Mouse (Mus musculus) intestine, embryonic 16.5 days (tissue): ENCODE measurements around the gene Pcdh9. TPM values are rescaled to one million over a fixed set of nuclear protein-coding genes. Genes with fewer than 3 reads are reported as not detected.

Experiments
- ATAC-seq: fragments of 200-750 bp; cut with Nextera tagmentation; 2 replicates; pipeline ENCODE4 v1.8.0; 2017; ENCODE audit warnings: moderate TSS enrichment, moderate library complexity
- H3K27ac ChIP-seq: fragments of 300-500 bp; sonication (generic); 2 replicates; pipeline ENCODE4 v1.5.1; 2014; ENCODE audit warnings: mild to moderate bottlenecking, low read length
- H3K27me3 ChIP-seq: fragments of 300-500 bp; sonication (generic); replicated peaks from 2 replicates; pipeline ENCODE4 v1.6.1; 2014; ENCODE audit warnings: low read length, control low read depth, mixed read lengths; ENCODE audit not compliant: control insufficient read depth, insufficient read depth
- H3K36me3 ChIP-seq: fragments of 300-500 bp; sonication (generic); 2 replicates; pipeline ENCODE4 v1.6.1; 2014; ENCODE audit warnings: low read length, control low read depth; ENCODE audit not compliant: control insufficient read depth, insufficient read depth
- H3K4me1 ChIP-seq: fragments of 300-500 bp; sonication (generic); 2 replicates; pipeline ENCODE4 v1.6.1; 2014; ENCODE audit warnings: low read length, control low read depth, mixed read lengths; ENCODE audit not compliant: control insufficient read depth, insufficient read depth
- H3K4me2 ChIP-seq: fragments of 300-500 bp; sonication (generic); 2 replicates; pipeline ENCODE4 v1.6.1; 2014; ENCODE audit warnings: low read depth, low read length, control low read depth
- H3K4me3 ChIP-seq: fragments of 300-500 bp; sonication (generic); 2 replicates; pipeline ENCODE4 v1.5.1; 2014; ENCODE audit warnings: mild to moderate bottlenecking, low read length
- H3K9ac ChIP-seq: fragments of 300-500 bp; sonication (generic); 2 replicates; pipeline ENCODE4 v1.6.1; 2014; ENCODE audit warnings: low read depth, low read length
- H3K9me3 ChIP-seq: fragments of 300-500 bp; sonication (generic); 2 replicates; pipeline ENCODE4 v1.6.1; 2016; ENCODE audit warnings: low read length, control low read depth; ENCODE audit not compliant: control insufficient read depth
- WGBS: fragments of 180-500 bp; shearing (Covaris S2); extraction: QIAGEN DNeasy Blood & Tissue Kit; methylation state at CpG from one replicate; pipeline ENCODE4 v1.1.7; 2014; 5-methylcytosine and 5-hydroxymethylcytosine counted together
- polyA plus RNA-seq: library from polyadenylated mRNA; unstranded; fragments of >200 nt; fragmentation: Nextera tagmentation; extraction: Ambion mirVana; gene quantifications from 2 replicates; pipeline ENCODE4 v1.2.1, GENCODE M21; 2015

Pcdh9 gene
- polyA plus RNA-seq, 1 experiment from 2014 or later: 14.6 TPM

DNA sequence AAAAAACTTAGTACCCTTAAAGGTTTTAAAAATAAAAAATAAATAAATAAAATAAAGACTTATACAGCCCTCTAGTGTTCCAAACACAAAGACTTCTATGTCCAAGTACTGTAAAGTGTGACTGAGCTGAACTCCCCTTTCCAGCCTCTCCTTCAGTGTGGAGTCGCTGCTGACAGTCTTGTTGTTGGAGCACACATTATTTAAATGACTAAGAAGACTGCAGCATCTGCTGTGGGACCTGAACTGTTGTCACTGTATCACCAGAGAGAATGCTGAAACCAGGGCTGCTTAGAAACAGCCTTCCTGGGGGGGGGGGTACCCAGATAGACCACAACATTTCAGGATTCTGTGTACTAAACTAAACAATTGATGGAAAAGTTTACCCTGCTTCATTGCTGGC is 509.7 kb downstream of the Pcdh9 start:
- Histone ChIP-seq H3K27ac (no peak overlapping the region), H3K4me3 (no peak overlapping the region), H3K27me3 (no peaks in the 10 kb centered on the region), H3K4me2 (no peak overlapping the region), H3K9ac (no peak overlapping the region), H3K36me3 (no peaks in the 10 kb centered on the region), H3K9me3 (no peaks in the 10 kb centered on the region), H3K4me1 (no peaks in the 10 kb centered on the region)
- ATAC-seq: no peak
- WGBS: 57% methylated on average over 1 of the region's 1 CpGs

DNA sequence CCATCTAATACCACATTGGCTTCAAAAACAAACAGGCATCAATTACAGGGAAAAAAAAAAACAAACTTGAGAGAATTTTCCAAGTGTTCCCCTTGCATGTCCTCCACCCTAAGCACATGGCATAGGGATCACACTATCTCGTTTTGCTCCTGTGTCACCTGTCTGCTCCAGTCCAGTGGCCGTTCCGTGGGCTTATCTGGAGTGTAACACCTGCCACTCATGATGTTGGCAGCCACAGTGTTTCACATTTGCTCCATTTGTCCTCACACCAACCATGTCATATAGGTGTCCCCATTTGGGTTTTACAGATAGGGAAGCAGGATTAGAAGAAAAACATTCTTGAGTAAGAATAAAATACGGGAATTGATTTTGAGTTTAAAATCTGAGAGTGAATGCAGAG is 514.3 kb downstream of the Pcdh9 start:
- H3K4me1 ChIP-seq: no peaks in the 10 kb centered on the region
- H3K4me3 ChIP-seq: no peak overlapping the region
- no peaks in the 10 kb centered on the region for H3K36me3 ChIP-seq
- H3K27ac ChIP-seq: no peak overlapping the region
- no peak overlapping the region for H3K9ac ChIP-seq
- H3K27me3 ChIP-seq: no peaks in the 10 kb centered on the region
- H3K4me2 ChIP-seq: no peak overlapping the region
- no peaks in the 10 kb centered on the region for H3K9me3 ChIP-seq
- 87% methylated on average over 4 of the region's 4 CpGs for WGBS
- ATAC-seq: no peak

DNA sequence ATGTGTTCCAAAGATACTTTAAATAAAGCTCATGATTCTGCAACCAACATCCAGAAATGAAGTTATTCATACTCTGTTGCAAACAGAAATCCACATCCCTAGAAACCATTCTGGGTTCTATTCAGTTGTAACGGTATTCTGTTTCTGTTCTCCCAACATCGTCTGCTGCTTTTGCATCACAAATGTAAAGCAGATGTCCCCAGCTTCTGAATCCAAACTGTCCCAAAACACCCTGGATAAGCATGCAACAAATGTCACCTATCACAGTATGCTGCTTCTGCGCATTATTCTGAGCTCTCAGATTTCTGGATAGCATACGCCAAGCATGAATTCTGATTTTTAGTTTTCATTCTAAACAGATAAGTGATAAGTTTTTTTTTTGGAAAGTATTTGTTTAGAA is 516.3 kb downstream of the Pcdh9 start:
- H3K36me3 ChIP-seq: no peaks in the 10 kb centered on the region
- 80% methylated on average over 4 of the region's 4 CpGs for WGBS
- no peak overlapping the region for H3K27ac ChIP-seq
- no peak overlapping the region for H3K4me3 ChIP-seq
- H3K4me2 ChIP-seq: no peak overlapping the region
- no peaks in the 10 kb centered on the region for H3K4me1 ChIP-seq
- no peak for ATAC-seq
- H3K9me3 ChIP-seq: no peaks in the 10 kb centered on the region
- no peak overlapping the region for H3K9ac ChIP-seq
- H3K27me3 ChIP-seq: no peaks in the 10 kb centered on the region

DNA sequence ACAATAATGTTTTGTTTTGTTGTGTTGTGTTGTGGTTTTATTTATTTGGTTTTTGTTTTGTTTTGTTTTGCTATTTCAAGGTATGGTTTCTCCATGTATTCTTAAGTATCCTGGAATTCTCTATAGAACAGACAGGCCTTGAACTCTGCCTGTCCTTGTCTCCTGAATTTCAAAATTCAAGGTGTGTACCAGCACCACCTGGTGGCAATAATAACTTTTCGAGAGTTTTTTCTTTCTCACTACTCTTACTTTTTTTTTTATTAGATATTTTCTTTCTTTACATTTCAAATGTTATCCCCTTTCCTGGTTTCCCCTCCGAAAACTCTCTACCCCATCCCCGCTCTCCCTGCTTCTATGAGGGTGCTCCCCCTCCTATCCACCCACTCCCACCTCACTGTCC is 536.3 kb downstream of the Pcdh9 start:
- WGBS: 88% methylated on average over 3 of the region's 3 CpGs
- H3K36me3 ChIP-seq: no peaks in the 10 kb centered on the region
- ATAC-seq: no peak
- no peak overlapping the region for H3K27ac ChIP-seq
- no peak overlapping the region for H3K4me3 ChIP-seq
- no peak overlapping the region for H3K4me2 ChIP-seq
- H3K9ac ChIP-seq: no peak overlapping the region
- H3K9me3 ChIP-seq: no peaks in the 10 kb centered on the region
- no peaks in the 10 kb centered on the region for H3K27me3 ChIP-seq
- no peaks in the 10 kb centered on the region for H3K4me1 ChIP-seq

DNA sequence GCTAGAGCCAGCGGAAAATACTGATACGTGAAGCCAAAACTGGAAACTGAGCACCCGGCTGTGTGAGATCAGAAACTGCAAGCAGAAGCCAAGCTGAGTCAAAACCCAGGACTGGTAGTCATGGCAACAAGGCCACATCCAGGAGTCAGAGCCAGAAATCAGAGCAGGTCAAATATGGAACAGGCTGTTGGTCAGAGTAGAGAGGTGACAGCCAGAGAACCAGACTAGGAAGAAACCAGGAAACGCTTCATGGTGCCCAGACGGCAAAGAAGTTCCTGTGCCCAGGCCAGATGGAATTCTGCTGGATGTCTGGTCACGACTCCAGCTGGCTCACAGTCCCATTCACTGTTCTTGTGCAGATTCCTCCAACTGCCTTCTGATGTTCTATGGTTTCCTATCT is 539.6 kb downstream of the Pcdh9 start:
- 59% methylated on average over 6 of the region's 6 CpGs for WGBS
- Histone ChIP-seq H3K4me1 (no peaks in the 10 kb centered on the region), H3K4me3 (no peak overlapping the region), H3K36me3 (no peaks in the 10 kb centered on the region), H3K27me3 (no peaks in the 10 kb centered on the region), H3K9me3 (no peaks in the 10 kb centered on the region), H3K27ac (no peak overlapping the region), H3K4me2 (no peak overlapping the region), H3K9ac (no peak overlapping the region)
- ATAC-seq: no peak

DNA sequence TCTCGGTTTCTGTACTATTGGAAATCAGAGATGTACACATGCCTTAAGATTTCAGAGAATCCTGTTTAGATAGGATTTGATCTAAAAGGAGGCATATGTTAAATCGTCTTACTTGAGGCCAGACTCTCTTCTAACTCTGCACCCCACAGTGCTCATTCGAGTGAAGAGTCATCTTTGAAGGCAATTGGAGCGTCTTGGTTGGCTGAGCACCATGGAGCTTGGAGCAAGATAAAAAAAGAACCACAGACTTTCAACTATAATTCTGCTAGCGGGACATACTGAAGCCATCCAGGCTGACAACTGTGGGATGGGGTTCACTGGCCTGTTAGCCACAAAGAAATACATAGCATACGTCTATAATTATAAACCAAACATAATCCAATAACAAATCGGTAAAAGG is 541.3 kb downstream of the Pcdh9 start:
- no peaks in the 10 kb centered on the region for H3K4me1 ChIP-seq
- H3K36me3 ChIP-seq: no peaks in the 10 kb centered on the region
- H3K4me2 ChIP-seq: no peak overlapping the region
- no peak for ATAC-seq
- no peak overlapping the region for H3K4me3 ChIP-seq
- H3K27me3 ChIP-seq: no peaks in the 10 kb centered on the region
- no peaks in the 10 kb centered on the region for H3K9me3 ChIP-seq
- no peak overlapping the region for H3K9ac ChIP-seq
- no peak overlapping the region for H3K27ac ChIP-seq
- 77% methylated on average over 7 of the region's 7 CpGs for WGBS

DNA sequence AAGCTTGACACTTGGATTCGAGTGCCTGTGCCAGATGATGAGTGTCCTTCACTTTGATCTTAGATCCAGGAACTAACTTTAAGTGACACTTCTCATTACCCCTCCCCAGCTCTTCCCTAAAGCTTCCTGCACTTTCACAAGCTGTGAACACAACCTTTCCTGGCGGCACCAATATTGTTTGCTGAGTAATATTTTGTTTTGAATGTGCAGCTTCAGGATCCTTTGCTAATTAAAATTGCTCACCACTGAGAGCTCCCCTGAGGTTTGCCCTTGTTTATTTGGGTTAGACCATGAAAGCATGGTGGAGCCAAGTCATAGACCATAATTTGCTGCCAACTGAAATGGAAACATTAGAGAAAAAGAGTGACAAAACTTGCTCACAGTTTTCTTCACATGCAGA is 543.4 kb downstream of the Pcdh9 start:
- Histone ChIP-seq H3K27me3 (no peaks in the 10 kb centered on the region), H3K4me1 (no peaks in the 10 kb centered on the region), H3K36me3 (no peaks in the 10 kb centered on the region), H3K9me3 (no peaks in the 10 kb centered on the region), H3K9ac (no peak overlapping the region), H3K4me2 (no peak overlapping the region), H3K27ac (no peak overlapping the region), H3K4me3 (no peak overlapping the region)
- WGBS: 43% methylated on average over 2 of the region's 2 CpGs
- ATAC-seq: no peak

DNA sequence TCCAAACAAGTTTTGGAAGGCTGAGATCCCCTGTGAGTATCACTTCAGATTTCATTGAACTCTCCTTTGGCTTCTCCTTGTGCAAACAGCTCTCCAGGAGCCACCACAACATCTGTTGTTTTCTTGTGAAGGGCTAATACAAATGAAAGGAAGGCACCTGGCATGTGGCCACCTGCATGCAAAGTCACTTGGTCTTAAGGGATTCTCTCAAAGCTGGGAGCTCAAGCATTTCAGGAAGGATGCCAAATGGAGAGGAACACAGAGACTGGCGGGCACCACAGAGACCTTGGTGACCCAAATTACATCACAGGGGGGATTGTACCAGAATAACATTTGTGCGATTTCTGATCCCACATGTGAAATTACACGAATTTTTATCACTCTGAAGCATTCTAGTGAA is 547.7 kb downstream of the Pcdh9 start:
- Histone ChIP-seq H3K4me1 (no peaks in the 10 kb centered on the region), H3K27me3 (no peaks in the 10 kb centered on the region), H3K4me2 (no peak overlapping the region), H3K27ac (no peak overlapping the region), H3K36me3 (no peaks in the 10 kb centered on the region), H3K9me3 (no peaks in the 10 kb centered on the region), H3K9ac (no peak overlapping the region), H3K4me3 (no peak overlapping the region)
- no peak for ATAC-seq
- 55% methylated on average over 3 of the region's 3 CpGs for WGBS

DNA sequence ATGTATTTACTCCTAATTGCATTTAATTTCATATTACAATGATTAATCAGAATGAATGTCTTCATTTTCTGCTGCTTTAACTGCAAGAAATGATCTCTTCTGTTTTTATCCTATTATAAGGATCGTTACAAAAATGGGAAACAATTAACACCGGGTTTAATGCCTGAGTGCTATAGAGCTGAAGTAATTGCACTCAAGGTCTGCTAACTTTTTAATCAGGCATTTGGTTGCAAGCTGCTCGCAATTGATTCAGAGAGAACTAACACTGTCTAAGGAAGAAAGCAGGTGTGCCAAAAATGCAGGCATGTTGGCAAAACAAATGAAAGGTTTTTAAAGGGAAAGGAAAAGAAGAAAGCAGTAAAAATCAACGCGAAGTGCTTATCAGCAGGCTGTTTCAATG is 549.1 kb downstream of the Pcdh9 start:
- H3K27me3 ChIP-seq: no peaks in the 10 kb centered on the region
- no peaks in the 10 kb centered on the region for H3K36me3 ChIP-seq
- no peaks in the 10 kb centered on the region for H3K9me3 ChIP-seq
- H3K27ac ChIP-seq: no peak overlapping the region
- H3K4me1 ChIP-seq: no peaks in the 10 kb centered on the region
- H3K9ac ChIP-seq: no peak overlapping the region
- no peak overlapping the region for H3K4me3 ChIP-seq
- no peak overlapping the region for H3K4me2 ChIP-seq
- 56% methylated on average over 5 of the region's 5 CpGs for WGBS
- no peak for ATAC-seq

DNA sequence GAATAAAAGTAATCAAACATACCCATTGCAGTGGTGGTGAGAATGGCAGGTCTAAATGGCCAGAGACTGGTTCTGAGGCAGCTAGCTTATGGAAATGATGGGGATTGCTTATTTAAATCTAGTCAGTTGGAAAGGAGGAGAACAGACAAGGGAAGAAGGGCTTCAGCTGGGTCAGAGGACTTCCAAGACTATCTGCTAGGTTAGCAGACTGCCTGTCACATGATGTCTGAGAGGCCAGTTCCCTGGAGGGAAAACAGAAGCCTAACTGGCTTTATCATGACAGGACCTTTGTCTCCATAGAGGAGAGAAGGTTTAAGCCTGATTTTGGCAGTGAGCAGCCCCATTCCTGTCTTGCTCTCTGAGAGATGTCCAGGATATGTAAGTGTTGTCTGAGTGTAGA is 561.2 kb downstream of the Pcdh9 start:
- H3K9me3 ChIP-seq: no peaks in the 10 kb centered on the region
- H3K4me2 ChIP-seq: no peak overlapping the region
- ATAC-seq: no peak
- no peak overlapping the region for H3K27ac ChIP-seq
- H3K27me3 ChIP-seq: no peaks in the 10 kb centered on the region
- no peaks in the 10 kb centered on the region for H3K36me3 ChIP-seq
- no peak overlapping the region for H3K4me3 ChIP-seq
- H3K9ac ChIP-seq: no peak overlapping the region
- H3K4me1 ChIP-seq: no peaks in the 10 kb centered on the region
